Mouse (Mus musculus) T-helper 2 cell (primary cell): Measurements from ENCODE around the gene Mkrn1.
"Not testable (repeated sequence)": the region's sequence is repeated elsewhere in the genome, so short reads cannot be mapped to it uniquely, and the experiment has no call there.

ENCODE experiments used
- in situ Hi-C: fragments of 300-600 bp; cut with MboI, MseI; formaldehyde crosslinking; loops from one replicate; pipeline ENCODE4 v1.15.1; 2025; ENCODE audit warnings: high pct_unique_total_duplicates

The Mkrn1 gene

DNA sequence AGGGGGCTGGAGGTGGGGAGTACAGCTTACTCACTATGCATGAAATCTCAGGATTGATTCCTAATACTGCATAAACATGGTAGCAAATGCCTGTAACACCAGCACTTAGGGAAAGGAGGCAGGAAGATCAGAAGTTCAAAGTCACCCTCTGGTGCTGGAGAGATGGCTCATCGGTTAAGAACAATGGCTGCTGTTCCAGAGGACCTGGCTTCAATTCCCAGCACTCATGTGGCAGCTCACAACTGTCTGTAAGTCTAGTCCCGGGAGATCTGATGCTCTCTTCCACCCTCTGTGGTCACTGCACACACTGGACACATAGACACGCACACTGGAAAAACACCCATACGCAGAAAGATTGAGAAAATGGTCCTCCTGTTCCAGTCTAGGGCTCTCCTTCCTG is 12.9 kb upstream of the Mkrn1 start:
- in situ Hi-C loops: no loop called here

DNA sequence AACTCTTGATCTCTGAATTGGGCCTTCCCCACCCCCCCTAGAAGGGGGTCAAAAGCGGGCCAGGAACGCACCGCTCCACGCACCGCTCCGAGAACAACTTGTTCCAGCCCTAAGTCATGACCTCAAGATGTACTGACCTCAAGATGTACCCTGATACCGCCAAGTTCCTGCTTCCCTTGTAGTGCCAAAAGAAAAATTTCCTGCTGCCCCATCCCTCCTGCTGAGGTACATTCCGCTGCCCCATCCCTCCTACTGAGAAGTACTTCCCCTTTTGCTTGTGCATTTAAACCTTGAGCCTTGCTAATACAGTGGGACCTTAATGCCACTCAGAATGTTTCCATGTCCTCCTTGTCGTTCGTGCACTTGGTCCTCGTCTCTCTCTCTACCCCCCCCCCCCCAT is 10.5 kb upstream of the Mkrn1 start:
- in situ Hi-C loops: no loop called here

GRCm38 (mm10) chr6:39429007-39429788 is 8.9 kb upstream of the Mkrn1 start:
- in situ Hi-C loops: no loop called here

DNA sequence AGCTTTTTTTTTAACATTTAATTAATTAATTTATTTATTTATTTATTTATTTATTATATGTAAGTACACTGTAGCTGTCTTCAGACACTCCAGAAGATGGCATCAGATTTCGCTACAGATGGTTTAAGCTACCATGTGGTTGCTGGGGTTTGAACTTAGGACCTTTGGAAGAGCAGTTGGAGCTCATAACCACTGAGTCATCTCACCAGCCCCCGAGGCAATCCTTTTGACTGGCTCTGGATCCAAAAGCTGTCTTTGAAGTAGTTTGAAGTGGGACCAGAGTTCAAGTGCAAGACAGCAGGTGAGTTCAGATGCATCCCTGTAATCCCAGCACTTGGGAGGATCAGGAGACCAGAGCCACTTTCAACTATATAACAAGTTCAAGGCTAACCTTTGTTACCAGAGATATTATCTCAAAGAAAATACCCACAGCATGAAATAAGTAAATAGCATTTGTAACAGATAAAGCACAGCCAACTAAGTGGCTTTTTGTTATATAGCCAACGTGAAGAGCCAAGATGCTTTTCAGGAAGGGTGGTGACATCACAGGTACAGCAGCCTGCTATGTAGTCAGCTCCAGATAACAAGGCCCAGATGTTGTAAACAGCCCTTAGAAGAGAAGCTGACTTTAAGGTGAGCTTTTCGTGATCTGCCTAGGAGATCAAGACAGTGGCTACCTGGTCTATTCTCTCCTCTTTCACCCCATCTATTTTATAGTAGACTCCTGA is 7.2 kb upstream of the Mkrn1 start:
- in situ Hi-C loops: no loop called here

- in situ Hi-C loops: no loop called here
Measured at GRCm38 (mm10) chr6:39426725-39427124, 6.5 kb upstream of the Mkrn1 start.

DNA sequence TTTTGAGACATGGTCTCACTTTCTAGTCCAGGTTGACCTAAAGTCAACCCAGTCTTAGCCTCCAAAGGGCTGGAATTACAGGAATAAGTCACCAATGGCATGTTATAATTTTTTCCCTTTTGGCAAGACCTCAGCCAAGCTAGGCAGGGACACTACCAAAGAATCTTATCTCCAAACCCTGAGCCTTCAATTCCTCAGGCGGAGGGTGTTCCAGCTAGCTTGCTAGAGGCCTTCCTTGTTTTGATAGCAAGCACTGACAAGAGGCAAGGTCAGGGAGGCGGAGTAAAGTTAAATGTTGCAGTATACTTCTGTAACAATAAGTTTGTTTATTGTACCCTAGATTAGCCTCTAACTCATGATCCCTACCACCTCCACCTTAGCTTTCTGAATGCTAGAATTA is 4.9 kb upstream of the Mkrn1 start:
- in situ Hi-C loops: no loop called here

DNA sequence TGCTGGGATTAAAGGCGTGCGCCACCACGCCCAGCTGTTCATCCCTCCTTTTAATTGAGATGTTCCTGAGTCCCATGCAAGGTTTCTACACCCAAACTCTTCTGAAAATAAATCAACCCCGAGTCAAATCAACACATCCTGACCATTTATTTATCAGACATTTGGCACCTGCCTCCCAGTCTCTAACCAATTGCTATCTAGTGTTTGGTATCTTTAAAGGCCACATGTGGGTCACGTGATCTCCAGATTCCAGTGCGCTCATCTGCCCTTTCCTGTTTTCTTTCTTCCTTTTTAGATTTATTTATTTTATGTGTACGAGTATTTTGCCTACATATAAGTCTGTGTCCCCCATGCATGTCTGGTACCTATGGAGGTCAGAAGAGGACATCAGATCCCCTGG is 3.4 kb upstream of the Mkrn1 start:
- in situ Hi-C loops: no loop called here

- in situ Hi-C loops: no loop called here
Measured at GRCm38 (mm10) chr6:39423130-39423551, 2.9 kb upstream of the Mkrn1 start.

DNA sequence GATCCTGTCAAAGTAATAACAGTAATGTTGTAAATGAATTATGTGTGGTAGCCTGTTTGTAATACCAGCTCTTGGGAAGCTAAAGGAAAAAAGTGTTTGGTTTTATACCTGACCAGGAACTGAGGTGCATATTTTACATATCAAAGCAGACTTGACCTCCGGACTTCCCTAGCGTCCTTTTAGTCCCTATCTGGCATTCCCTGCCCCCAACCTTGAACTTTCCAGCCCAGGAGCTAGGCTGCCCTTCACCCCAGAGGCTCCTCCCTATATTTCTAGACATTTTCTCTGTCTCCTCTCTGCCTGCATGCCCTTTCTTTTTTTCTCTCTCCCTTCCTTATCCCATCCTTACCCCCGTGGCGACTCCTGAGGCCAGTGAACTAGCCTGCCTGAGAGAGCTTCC is 605 bp upstream of the Mkrn1 start:
- in situ Hi-C loops: no loop called here

DNA sequence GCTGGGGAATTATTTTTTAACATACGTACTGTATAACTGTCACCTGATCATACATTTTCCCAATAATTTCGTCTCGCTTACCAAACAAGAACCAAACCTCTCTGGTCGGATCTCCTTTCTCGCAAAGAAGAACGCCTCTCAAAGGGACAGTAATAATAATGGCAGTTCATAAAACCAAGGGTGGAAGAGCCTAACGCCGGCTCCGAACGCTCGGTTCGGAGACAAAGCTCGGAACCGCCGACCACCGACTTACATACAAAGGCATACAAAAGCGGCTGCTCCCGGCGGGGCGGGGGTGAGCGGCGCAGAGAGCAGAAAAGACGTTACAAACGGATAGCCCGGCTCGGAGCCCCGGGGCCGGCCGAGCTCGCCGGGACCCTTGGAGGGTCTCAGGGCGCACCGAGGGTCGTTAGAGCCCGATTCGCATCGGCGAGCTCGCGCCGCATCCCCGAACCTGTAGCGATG is 844 bp downstream of the Mkrn1 start:
- in situ Hi-C loops: no loop called here

- in situ Hi-C loops: not testable (repeated sequence)
Measured at GRCm38 (mm10) chr6:39416654-39417053, 3.6 kb downstream of the Mkrn1 start.

DNA sequence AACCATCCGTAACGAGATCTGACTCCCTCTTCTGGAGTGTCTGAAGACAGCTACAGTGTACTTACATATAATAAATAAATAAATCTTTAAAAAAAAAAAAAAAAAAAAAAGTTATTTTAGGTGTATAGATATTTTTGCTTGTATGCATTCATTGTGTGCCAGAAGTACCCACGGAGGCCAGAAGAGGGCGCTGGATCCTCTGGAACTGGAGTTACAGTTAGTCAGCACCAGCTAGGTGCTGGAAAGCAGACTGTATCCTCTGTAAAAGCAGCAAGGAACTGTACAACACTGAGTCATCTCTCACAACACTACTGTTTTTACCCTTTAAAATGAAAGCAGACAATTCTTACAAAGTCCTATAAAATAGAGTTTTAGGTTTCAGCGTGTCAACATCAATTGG is 4.5 kb downstream of the Mkrn1 start:
- in situ Hi-C loops: no loop called here

- in situ Hi-C loops: no loop called here
Measured at GRCm38 (mm10) chr6:39414106-39414505, 6.2 kb downstream of the Mkrn1 start.

DNA sequence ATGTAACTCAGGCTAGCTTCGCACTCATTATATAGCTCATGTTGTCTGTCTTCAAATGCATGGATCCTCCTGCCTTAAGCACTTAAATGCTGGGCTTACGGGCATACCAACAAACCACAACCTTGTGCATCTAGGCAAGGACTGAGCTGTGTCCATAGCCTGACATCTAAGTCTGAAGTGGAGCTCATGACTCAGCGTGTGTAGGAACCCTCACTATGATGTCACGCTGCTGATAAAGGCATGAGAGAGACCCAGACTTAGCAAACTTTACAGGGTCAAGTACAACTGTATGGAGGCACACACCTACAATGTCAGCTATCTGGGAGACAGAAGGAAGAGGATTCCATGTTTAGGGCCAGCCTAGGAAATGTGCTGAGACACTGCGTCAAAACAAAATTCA is 13.8 kb downstream of the Mkrn1 start:
- in situ Hi-C loops: no loop called here

DNA sequence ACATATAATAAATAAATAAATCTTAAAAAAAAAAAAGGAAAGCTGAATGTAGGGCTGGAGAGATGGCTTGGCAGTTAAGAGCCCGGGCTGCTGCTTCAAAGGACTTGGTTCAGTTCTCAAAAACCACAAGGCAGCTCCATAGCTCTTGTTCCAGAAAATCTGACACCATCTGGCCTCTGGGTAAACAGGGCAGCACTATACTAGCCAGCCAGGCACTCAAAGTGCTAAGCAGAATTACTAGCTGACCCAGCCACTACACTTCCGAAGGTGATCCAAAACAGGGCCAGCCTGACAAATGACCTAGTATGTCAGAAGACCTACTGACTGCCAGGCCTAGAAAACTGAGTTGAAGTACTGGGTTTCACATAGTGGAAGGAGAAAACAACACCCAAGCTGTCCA is 17.1 kb downstream of the Mkrn1 start:
- in situ Hi-C loops: no loop called here

GRCm38 (mm10) chr6:39400343-39400742 is 19.9 kb downstream of the Mkrn1 start:
- in situ Hi-C loops: no loop called here

- in situ Hi-C loops: no loop called here
Measured at GRCm38 (mm10) chr6:39398342-39398741, 21.9 kb downstream of the Mkrn1 start.

- in situ Hi-C loops: no loop called here
Measured at GRCm38 (mm10) chr6:39397046-39397445, 23.2 kb downstream of the Mkrn1 start.

DNA sequence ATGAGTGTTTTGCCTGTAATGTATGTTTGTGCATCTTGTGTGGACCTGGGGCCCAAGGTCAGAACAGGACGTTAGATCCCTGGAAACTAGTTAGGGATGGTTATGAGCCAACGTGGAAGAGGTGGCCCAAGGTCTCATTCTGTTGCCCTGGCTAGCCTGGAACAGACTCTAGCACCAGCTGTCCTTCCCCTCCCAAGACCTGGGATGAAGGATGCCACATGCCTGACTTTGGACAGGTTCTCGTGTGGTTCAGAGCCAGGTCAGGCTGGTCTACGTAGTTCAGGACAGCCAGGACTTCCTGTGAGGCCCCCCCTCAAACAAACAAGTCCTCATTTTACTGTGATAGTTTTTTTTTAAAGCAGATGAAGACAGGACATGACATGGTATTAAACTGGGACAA is 24.3 kb downstream of the Mkrn1 start:
- in situ Hi-C loops: no loop called here

- in situ Hi-C loops: no loop called here
Measured at GRCm38 (mm10) chr6:39395471-39395870, 24.8 kb downstream of the Mkrn1 start.

DNA sequence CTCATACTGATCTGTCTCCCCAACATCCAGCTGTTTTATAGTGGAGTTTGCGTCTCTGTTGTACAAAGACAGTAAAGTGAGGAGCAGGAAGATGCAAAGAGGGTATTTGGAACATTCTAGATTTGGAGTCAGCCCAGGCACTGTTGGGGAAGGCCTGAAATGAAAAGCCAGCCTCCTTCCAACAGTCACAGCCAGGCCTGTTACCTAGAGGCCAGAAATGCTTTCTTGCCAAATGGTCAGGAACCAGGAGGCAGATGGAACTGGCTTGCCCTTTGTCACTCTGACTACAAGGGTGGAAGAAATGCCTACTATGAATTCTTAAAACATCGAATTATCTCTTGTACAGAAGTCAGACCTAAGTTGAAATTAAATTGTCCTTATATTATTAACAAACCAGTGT is 30.3 kb downstream of the Mkrn1 start:
- in situ Hi-C loops: no loop called here

GRCm38 (mm10) chr6:39381125-39381880 is 39.0 kb downstream of the Mkrn1 start, which contains the start of gene Rab19:
Gene Rab19 (plus strand): TSS chr6:39381175.
- in situ Hi-C loops: no loop called here
